Mouse (Mus musculus) ES-E14 (cell line): ENCODE measurements around the gene Kctd15.

Source experiments
- CHD2 ChIP-seq: IDR thresholded peaks from 2 replicates; pipeline ENCODE4 v1.6.1; 2014; ENCODE audit warnings: mild to moderate bottlenecking, low read depth, low read length, inconsistent platforms
- HCFC1 ChIP-seq: IDR thresholded peaks from 2 replicates; pipeline ENCODE4 v1.6.1; 2012; ENCODE audit warnings: low read length, inconsistent platforms, borderline replicate concordance; ENCODE audit not compliant: insufficient read depth
- MAFK ChIP-seq: IDR thresholded peaks from 2 replicates; pipeline ENCODE4 v1.6.1; 2014; ENCODE audit warnings: mild to moderate bottlenecking, low read depth, low read length, inconsistent platforms; ENCODE audit not compliant: insufficient read depth
- ZC3H11A ChIP-seq: IDR thresholded peaks from 2 replicates; pipeline ENCODE4 v1.6.1; 2012; ENCODE audit warnings: low read depth, mild to moderate bottlenecking, inconsistent platforms, low read length, borderline replicate concordance
- ZNF384 ChIP-seq: IDR thresholded peaks from 2 replicates; pipeline ENCODE4 v1.6.1; 2012; ENCODE audit warnings: low read depth, low read length, inconsistent platforms

- no peak for TF ChIP-seq HCFC1
- TF ChIP-seq CHD2, result no peak
- TF ChIP-seq MAFK, result no peak
- no peak for TF ChIP-seq ZNF384
- no peak for TF ChIP-seq ZC3H11A
Measured at GRCm38 (mm10) chr7:34644591-34644990, 11.9 kb downstream of the Kctd15 start.
